ENCODE assay signal across 28 mouse cellular contexts in genomic region chr16:96375538-96375937, GRCm38 (mm10).
DNase-seq lines count a peak whose midpoint lies in the region; ATAC-seq lines count a peak whose summit lies in the region.
"Had no signal": no experiment of that assay in that cellular context is flagged by ENCODE, and none has a peak within 500 bp of the region (broad histone marks: within the 10 kb centered on the region; RNA-seq: fewer than 3 reads in every experiment).

No protein-coding gene starts in this region.

- H3K9ac ChIP-seq in intestine, embryonic 16.5 days (ENCODE audit: low read depth, low read length), result no peak overlapping the region
- no peak overlapping the region for H3K9ac ChIP-seq in lung, embryonic 15.5 days
- no peak overlapping the region for H3K9ac ChIP-seq in stomach, embryonic 16.5 days (ENCODE audit: low read length)
- H3K9ac ChIP-seq: heart, embryonic 13.5 days; hindbrain, embryonic 15.5 days; limb, embryonic 15.5 days; liver, embryonic 13.5 days had no signal

- peaks cover 8% of the 10 kb centered on the region for H3K4me1 ChIP-seq in intestine, embryonic 16.5 days (ENCODE audit: control insufficient read depth, insufficient read depth, low read length)
- H3K4me1 ChIP-seq in lung, embryonic 15.5 days, result peaks cover 4% of the 10 kb centered on the region; the same call in 1 of the 2 replicates
- peaks cover 2% of the 10 kb centered on the region; the same call in 1 of the 2 replicates for H3K4me1 ChIP-seq in stomach, embryonic 16.5 days (ENCODE audit: control insufficient read depth, insufficient read depth, low read length)
- H3K4me1 ChIP-seq: hindbrain, embryonic 15.5 days; limb, embryonic 15.5 days had no signal

- H3K9me3 ChIP-seq in intestine, embryonic 16.5 days (ENCODE audit: control insufficient read depth, low read length), result no peaks in the 10 kb centered on the region
- no peaks in the 10 kb centered on the region for H3K9me3 ChIP-seq in lung, embryonic 15.5 days
- H3K9me3 ChIP-seq in stomach, embryonic 16.5 days (replicated peaks; ENCODE audit: control insufficient read depth, low read length), result no peaks in the 10 kb centered on the region
- H3K9me3 ChIP-seq: heart, embryonic 13.5 days; hindbrain, embryonic 15.5 days; limb, embryonic 10.5 days; limb, embryonic 15.5 days; liver, embryonic 13.5 days had no signal

- 64% methylated on average over 7 of the region's 7 CpGs for WGBS in intestine, embryonic 16.5 days
- WGBS in lung, embryonic 15.5 days, result 59% methylated on average over 7 of the region's 7 CpGs
- 66% methylated on average over 7 of the region's 7 CpGs for WGBS in stomach, embryonic 16.5 days

- no peaks in the 10 kb centered on the region for H3K27me3 ChIP-seq in intestine, embryonic 16.5 days (replicated peaks; ENCODE audit: control insufficient read depth, insufficient read depth, low read length)
- H3K27me3 ChIP-seq in lung, embryonic 15.5 days, result no peaks in the 10 kb centered on the region
- H3K27me3 ChIP-seq in stomach, embryonic 16.5 days (ENCODE audit: control insufficient read depth, insufficient read depth, low read length), result no peaks in the 10 kb centered on the region
- H3K27me3 ChIP-seq: heart, embryonic 13.5 days; hindbrain, embryonic 15.5 days; limb, embryonic 15.5 days; liver, embryonic 13.5 days had no signal

- no peak overlapping the region for H3K4me3 ChIP-seq in intestine, embryonic 16.5 days (ENCODE audit: low read length)
- H3K4me3 ChIP-seq in lung, embryonic 15.5 days, result no peak overlapping the region
- no peak overlapping the region for H3K4me3 ChIP-seq in stomach, embryonic 16.5 days (replicated peaks; ENCODE audit: low read length)
- H3K4me3 ChIP-seq: heart, adult 2 months; heart, embryonic 13.5 days; hindbrain, embryonic 15.5 days; limb, embryonic 10.5 days; limb, embryonic 15.5 days; liver, embryonic 13.5 days had no signal

- peak; percentile 66 for DNase-seq in lung, postnatal 25 days (ENCODE audit: low spot score)
- no peak for DNase-seq in kidney, postnatal 10 days
- DNase-seq in frontal cortex, adult 2 months (ENCODE audit: extremely low spot score in 1 of 2, low spot score in 1 of 2), result no peak
- DNase-seq: adrenal gland, postnatal 25 days; cerebellum, adult 18-20 months; cerebellum, postnatal 14 days; gastrocnemius, postnatal 36 days; heart, adult 2 months; heart, postnatal 10 days; kidney, adult 8-10 months; kidney, postnatal 14 days; layer of hippocampus, adult 9-11 months; liver, embryonic 13.5 days; midbrain, embryonic 14.5 days; spleen, adult 18-20 months; thymus, postnatal 14 days had no signal

- no peak overlapping the region for H3K4me2 ChIP-seq in intestine, embryonic 16.5 days (ENCODE audit: low read depth, low read length)
- H3K4me2 ChIP-seq in lung, embryonic 15.5 days, result no peak overlapping the region
- H3K4me2 ChIP-seq in stomach, embryonic 16.5 days (ENCODE audit: low read depth, low read length), result no peak overlapping the region
- H3K4me2 ChIP-seq: heart, embryonic 13.5 days; hindbrain, embryonic 15.5 days; limb, embryonic 15.5 days; liver, embryonic 13.5 days had no signal

- no peak overlapping the region for H3K27ac ChIP-seq in intestine, embryonic 16.5 days (ENCODE audit: low read length)
- 0 out of 2 replicates have a peak overlapping the region, but pooled peaks have one; percentile 42 for H3K27ac ChIP-seq in lung, embryonic 15.5 days
- H3K27ac ChIP-seq in stomach, embryonic 16.5 days (ENCODE audit: low read length), result no peak overlapping the region
- H3K27ac ChIP-seq: heart, adult 2 months; heart, embryonic 13.5 days; hindbrain, embryonic 15.5 days; limb, embryonic 10.5 days; limb, embryonic 15.5 days; liver, embryonic 13.5 days; macrophage had no signal

- ATAC-seq in intestine, embryonic 16.5 days, result peak; percentile 22; the same call in 1 of the 2 replicates
- ATAC-seq in lung, embryonic 15.5 days (ENCODE audit: borderline replicate concordance, extremely low read depth, low FRiP score, low TSS enrichment), result peak; percentile 60; the same call in 1 of the 2 replicates
- peak; percentile 78; the same call in 1 of the 2 replicates for ATAC-seq in stomach, embryonic 16.5 days (ENCODE audit: insufficient read depth, low FRiP score)
- no peak for ATAC-seq in erythroid progenitor cell, adult 5-6 weeks (replicated peaks; ENCODE audit: low FRiP score, poor library complexity, severe bottlenecking)
- ATAC-seq: CD4-positive, CD25-positive, alpha-beta regulatory T cell, adult 4 months; forebrain, embryonic 14.5 days; inflammation-experienced regulatory T-cells, adult 6 months had no signal

- H3K36me3 ChIP-seq in intestine, embryonic 16.5 days (ENCODE audit: control insufficient read depth, insufficient read depth, low read length), result no peaks in the 10 kb centered on the region
- H3K36me3 ChIP-seq in lung, embryonic 15.5 days, result no peaks in the 10 kb centered on the region
- H3K36me3 ChIP-seq in stomach, embryonic 16.5 days (ENCODE audit: control insufficient read depth, insufficient read depth, low read length), result no peaks in the 10 kb centered on the region
- H3K36me3 ChIP-seq: heart, embryonic 13.5 days; hindbrain, embryonic 15.5 days; limb, embryonic 10.5 days; limb, embryonic 15.5 days; liver, embryonic 13.5 days had no signal
